Mouse (Mus musculus) small intestine, adult 2 months (tissue): ENCODE results near the gene Nanos3. TPM values are rescaled to one million over a fixed set of nuclear protein-coding genes. Genes with fewer than 3 reads are reported as not detected.

Experiments
- H3K27ac ChIP-seq: fragments of 200-500 bp; 2 replicates; pipeline ENCODE4 v1.5.1; 2012; ENCODE audit warnings: low read depth, low read length, control low read depth, inconsistent platforms; ENCODE audit not compliant: insufficient read depth
- H3K27me3 ChIP-seq: fragments of 200-500 bp; 2 replicates; pipeline ENCODE4 v1.6.1; 2012; ENCODE audit warnings: mild to moderate bottlenecking, moderate library complexity, low read length, inconsistent platforms; ENCODE audit not compliant: control insufficient read depth, insufficient read depth
- H3K36me3 ChIP-seq: fragments of 200-500 bp; 2 replicates; pipeline ENCODE4 v1.6.1; 2012; ENCODE audit warnings: mild to moderate bottlenecking, low read length, control low read depth, inconsistent platforms; ENCODE audit not compliant: control insufficient read depth, insufficient read depth
- H3K4me1 ChIP-seq: fragments of 200-500 bp; 2 replicates; pipeline ENCODE4 v1.6.1; 2012; ENCODE audit warnings: low read length, inconsistent platforms, mixed read lengths; ENCODE audit not compliant: control insufficient read depth, insufficient read depth, insufficient read length
- H3K4me3 ChIP-seq: fragments of 200-500 bp; 2 replicates; pipeline ENCODE4 v1.5.1; 2012; ENCODE audit warnings: low read depth, mild to moderate bottlenecking, control low read depth, inconsistent platforms, low read length, moderate library complexity
- CTCF ChIP-seq: fragments of 200-500 bp; IDR thresholded peaks from 2 replicates; pipeline ENCODE4 v1.5.1; 2012; ENCODE audit warnings: low read depth, mild to moderate bottlenecking, control low read depth, inconsistent platforms, low read length, moderate library complexity, mixed read lengths; ENCODE audit not compliant: insufficient replicate concordance, insufficient read length; ENCODE audit errors: extremely low read depth
- POLR2A ChIP-seq: fragments of 200-500 bp; IDR thresholded peaks from 2 replicates; pipeline ENCODE4 v1.6.1; 2012; ENCODE audit warnings: low read depth, mild to moderate bottlenecking, control low read depth, inconsistent platforms, low read length, moderate library complexity
- WGBS: fragments of 180-500 bp; shearing (Covaris S2); methylation state at CpG from one replicate; pipeline ENCODE4 v1.1.7; 2018; 5-methylcytosine and 5-hydroxymethylcytosine counted together
- polyA plus RNA-seq: library from polyadenylated mRNA; depleted of rRNA; stranded (reverse); fragments of >200 nt; gene quantifications from 2 replicates; pipeline ENCODE4 v1.2.3, GENCODE M21; 2012; rRNA removed

Nanos3 gene
- 0.22 and 0.62 TPM in 2 replicates for polyA plus RNA-seq

- H3K27me3 ChIP-seq, result peaks cover 11% of the 10 kb centered on the region
- peak within 1 kb of the TSS; percentile 72 for H3K4me3 ChIP-seq
- no peak within 1 kb of the TSS for H3K27ac ChIP-seq
- H3K36me3 ChIP-seq, result no peaks in the 10 kb centered on the region
- H3K4me1 ChIP-seq, result peaks cover 16% of the 10 kb centered on the region
- TF ChIP-seq CTCF, result no peak
- no peak for TF ChIP-seq POLR2A
- WGBS, result 96% methylated on average over 7 of the region's 7 CpGs
These were observed at the start of gene Nanos3 for GRCm38 (mm10) chr8:84185117-84185516. Nanos3 (minus strand) TSS chr8:84185217.

GRCm38 (mm10) chr8:84233055-84233454, 48.0 kb upstream of the Nanos3 start:
- Histone ChIP-seq H3K27ac (no peak overlapping the region), H3K36me3 (peaks cover 17% of the 10 kb centered on the region), H3K27me3 (no peaks in the 10 kb centered on the region), H3K4me1 (peaks cover 5% of the 10 kb centered on the region; the same call in 1 of the 2 replicates), H3K4me3 (no peak overlapping the region)
- 82% methylated on average over 2 of the region's 2 CpGs for WGBS
- no peak for TF ChIP-seq CTCF
- no peak for TF ChIP-seq POLR2A

- Histone ChIP-seq H3K4me1 (0 out of 2 replicates have a peak, but pooled peaks cover 2% of the 10 kb centered on the region), H3K4me3 (no peak overlapping the region), H3K27ac (no peak overlapping the region), H3K27me3 (no peaks in the 10 kb centered on the region), H3K36me3 (peaks cover 30% of the 10 kb centered on the region)
- 86% methylated on average over 17 of the region's 17 CpGs for WGBS
- TF ChIP-seq POLR2A, result no peak
- TF ChIP-seq CTCF, result no peak
These were observed 45.7 kb upstream of the Nanos3 start for GRCm38 (mm10) chr8:84230735-84231134.

GRCm38 (mm10) chr8:84223322-84224029, 38.5 kb upstream of the Nanos3 start:
- 93% methylated on average over 21 of the region's 21 CpGs for WGBS
- TF ChIP-seq POLR2A (no peak), CTCF (no peak)
- Histone ChIP-seq H3K36me3 (peaks cover 38% of the 10 kb centered on the region), H3K4me3 (no peak overlapping the region), H3K27ac (no peak overlapping the region), H3K4me1 (peaks cover 2% of the 10 kb centered on the region; the same call in 1 of the 2 replicates), H3K27me3 (no peaks in the 10 kb centered on the region)

- WGBS, result 78% methylated on average over 9 of the region's 9 CpGs
- H3K4me3 ChIP-seq, result no peak overlapping the region
- no peak overlapping the region; the same call in 1 of the 2 replicates for H3K27ac ChIP-seq
- H3K27me3 ChIP-seq, result no peaks in the 10 kb centered on the region
- peaks cover 2% of the 10 kb centered on the region; the same call in 1 of the 2 replicates for H3K4me1 ChIP-seq
- peaks cover 37% of the 10 kb centered on the region for H3K36me3 ChIP-seq
- no peak for TF ChIP-seq POLR2A
These were observed 37.6 kb upstream of the Nanos3 start for GRCm38 (mm10) chr8:84222566-84223165.

- no peak overlapping the region for H3K4me3 ChIP-seq
- H3K27ac ChIP-seq, result no peak overlapping the region
- peaks cover 35% of the 10 kb centered on the region for H3K36me3 ChIP-seq
- no peaks in the 10 kb centered on the region; the same call in 1 of the 2 replicates for H3K4me1 ChIP-seq
- H3K27me3 ChIP-seq, result no peaks in the 10 kb centered on the region
- WGBS, result 70% methylated on average over 7 of the region's 7 CpGs
- no peak for TF ChIP-seq POLR2A
- TF ChIP-seq CTCF, result no peak
These were observed 35.1 kb upstream of the Nanos3 start for GRCm38 (mm10) chr8:84220105-84220504.

- Histone ChIP-seq H3K27ac (no peak overlapping the region), H3K4me3 (no peak overlapping the region), H3K27me3 (no peaks in the 10 kb centered on the region), H3K4me1 (no peaks in the 10 kb centered on the region; the same call in 1 of the 2 replicates), H3K36me3 (peaks cover 33% of the 10 kb centered on the region)
- 93% methylated on average over 5 of the region's 5 CpGs for WGBS
- TF ChIP-seq POLR2A, result no peak
- TF ChIP-seq CTCF, result no peak
These were observed 33.1 kb upstream of the Nanos3 start for GRCm38 (mm10) chr8:84218143-84218542.
